13 mouse cellular contexts compared by ENCODE assay signal in the genomic region with DNA sequence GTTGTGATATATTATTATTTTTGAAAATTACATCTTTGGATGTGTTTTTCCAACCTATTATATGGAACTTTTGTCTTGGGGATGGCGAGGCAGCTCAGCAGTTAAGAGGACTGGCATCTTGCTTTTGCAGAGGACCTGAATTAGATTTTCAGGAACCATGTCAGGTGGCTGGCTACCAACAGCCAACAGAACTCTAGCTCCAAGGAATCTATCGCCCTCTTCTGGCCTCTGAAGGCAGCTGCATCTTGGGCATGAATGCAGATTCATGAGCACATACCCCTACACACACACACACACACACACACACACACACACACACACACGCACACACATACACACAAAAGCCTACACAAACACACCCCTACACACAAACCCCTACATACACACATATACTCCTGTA. TPM values are rescaled to one million over a fixed set of nuclear protein-coding genes. Genes with fewer than 3 reads are reported as not detected.
DNase-seq lines count a peak whose midpoint lies in the region; ATAC-seq and TF ChIP-seq lines count a peak whose summit lies in the region.
"Had no signal": no experiment of that assay in that cellular context is flagged by ENCODE, and none has a peak within 500 bp of the region (broad histone marks: within the 10 kb centered on the region; RNA-seq: fewer than 3 reads in every experiment).

No protein-coding gene starts in this region.

- no peaks in the 10 kb centered on the region for H3K36me3 ChIP-seq in heart, postnatal 0 days (replicated peaks; ENCODE audit: control insufficient read depth, insufficient read depth, low read length)
- no peaks in the 10 kb centered on the region for H3K36me3 ChIP-seq in lung, embryonic 14.5 days (ENCODE audit: insufficient read depth)
- H3K36me3 ChIP-seq in MEL (ENCODE audit: control insufficient read depth in 1 of 2, insufficient read depth in 2 of 2, low read length in 2 of 2) = no peaks in the 10 kb centered on the region
- H3K36me3 ChIP-seq: hindbrain, embryonic 15.5 days had no signal

- H3K4me2 ChIP-seq in heart, postnatal 0 days (ENCODE audit: low read depth, low read length) = no peak overlapping the region
- H3K4me2 ChIP-seq in lung, embryonic 14.5 days = no peak overlapping the region
- H3K4me2 ChIP-seq: hindbrain, embryonic 15.5 days had no signal

- no peaks in the 10 kb centered on the region for H3K4me1 ChIP-seq in heart, postnatal 0 days (ENCODE audit: control insufficient read depth, insufficient read depth)
- no peaks in the 10 kb centered on the region for H3K4me1 ChIP-seq in lung, embryonic 14.5 days (ENCODE audit: insufficient read depth)
- no peaks in the 10 kb centered on the region for H3K4me1 ChIP-seq in MEL (ENCODE audit: control insufficient read depth in 1 of 2, insufficient read depth in 2 of 2, low read length in 2 of 2)
- H3K4me1 ChIP-seq: hindbrain, embryonic 15.5 days had no signal

- no peaks in the 10 kb centered on the region for H3K9me3 ChIP-seq in heart, postnatal 0 days (replicated peaks; ENCODE audit: control insufficient read depth, low read length)
- H3K9me3 ChIP-seq in lung, embryonic 14.5 days (ENCODE audit: low read depth, low read length) = no peaks in the 10 kb centered on the region
- no peaks in the 10 kb centered on the region for H3K9me3 ChIP-seq in MEL (replicated peaks; ENCODE audit: insufficient read depth, low read length)
- H3K9me3 ChIP-seq: hindbrain, embryonic 15.5 days had no signal

- no peak overlapping the region for H3K4me3 ChIP-seq in heart, postnatal 0 days (ENCODE audit: low read depth, low read length)
- no peak overlapping the region for H3K4me3 ChIP-seq in lung, embryonic 14.5 days (ENCODE audit: low read depth, low read length)
- H3K4me3 ChIP-seq in MEL (ENCODE audit: control insufficient read depth in 1 of 2, insufficient read depth in 1 of 2, low read depth in 2 of 2, low read length in 2 of 2) = no peak overlapping the region
- H3K4me3 ChIP-seq: hindbrain, embryonic 15.5 days had no signal

- intact Hi-C loops in heart, postnatal 36 days (cut with DNase I) = no loop called here

- WGBS in heart, postnatal 0 days = 58% methylated on average over 3 of the region's 3 CpGs
- 54% methylated on average over 3 of the region's 3 CpGs for WGBS in lung, embryonic 14.5 days

- peaks cover 10% of the 10 kb centered on the region; the same call in 1 of the 2 replicates for H3K27me3 ChIP-seq in heart, postnatal 0 days (ENCODE audit: control insufficient read depth, insufficient read depth, low read length)
- H3K27me3 ChIP-seq in lung, embryonic 14.5 days (ENCODE audit: insufficient read depth, low read length) = no peaks in the 10 kb centered on the region
- H3K27me3 ChIP-seq in MEL (ENCODE audit: control insufficient read depth in 1 of 2, insufficient read depth in 2 of 2, low read length in 2 of 2) = no peaks in the 10 kb centered on the region
- H3K27me3 ChIP-seq: hindbrain, embryonic 15.5 days had no signal

- no peak for DNase-seq in heart, postnatal 0 days (ENCODE audit: low spot score)
- DNase-seq in heart, postnatal 36 days = no peak
- peak; percentile 49 for DNase-seq in lung, embryonic 14.5 days
- DNase-seq in lung, adult 18-20 months = no peak
- DNase-seq in MEL (ENCODE audit: low read depth, low spot score) = peak; percentile 5
- DNase-seq in forelimb bud, embryonic 11.5 days (ENCODE audit: low read depth, low spot score) = peak; percentile 31
- DNase-seq in urinary bladder, postnatal 10 days (ENCODE audit: low spot score) = no peak
- no peak for DNase-seq in spleen, postnatal 4 days (ENCODE audit: low spot score in 2 of 2)
- DNase-seq: gastrocnemius, postnatal 14 days; layer of hippocampus, adult 9-11 months; thymus, postnatal 25 days had no signal

- ATAC-seq in heart, postnatal 0 days (ENCODE audit: insufficient read depth, low read depth) = no peak
- no peak for ATAC-seq in lung, embryonic 14.5 days (ENCODE audit: insufficient read depth)

- H3K9ac ChIP-seq in heart, postnatal 0 days (replicated peaks; ENCODE audit: low read depth, low read length) = no peak overlapping the region
- H3K9ac ChIP-seq in lung, embryonic 14.5 days = no peak overlapping the region
- no peak overlapping the region for H3K9ac ChIP-seq in MEL (ENCODE audit: control insufficient read depth, low read depth, low read length, poor library complexity, severe bottlenecking)
- H3K9ac ChIP-seq: hindbrain, embryonic 15.5 days had no signal

- TF ChIP-seq EP300 in heart, postnatal 0 days (IDR thresholded peaks at IDR 0.05; ENCODE audit: low read depth) = no peak
- TF ChIP-seq EP300 in MEL (IDR thresholded peaks at IDR 0.05; ENCODE audit: low read depth in 1 of 2, low read length in 2 of 2) = no peak

- H3K79me2 ChIP-seq in MEL (ENCODE audit: control insufficient read depth, insufficient read depth, low read length, poor library complexity) = no peaks in the 10 kb centered on the region

- peak; percentile 12; the same call in 1 of the 2 replicates for TF ChIP-seq RAD21 in MEL (IDR thresholded peaks at IDR 0.05; ENCODE audit: low read depth, low read length)

- TF ChIP-seq CTCF in heart, postnatal 0 days (IDR thresholded peaks at IDR 0.05; ENCODE audit: low read depth) = peak; percentile 39
- TF ChIP-seq CTCF in lung, embryonic 14.5 days (IDR thresholded peaks at IDR 0.05; ENCODE audit: low read depth) = peak; percentile 61
- peak; percentile 4 to 40 (median 16); a peak in 3 of 6 replicates for TF ChIP-seq CTCF in MEL (IDR thresholded peaks at IDR 0.05 in 2 of 3, conservative IDR thresholded peaks at IDR 0.05 in 1 of 3; ENCODE audit: control insufficient read depth in 1 of 3, insufficient read depth in 1 of 3, low read depth in 2 of 3, low read length in 3 of 3, poor library complexity in 1 of 3, severe bottlenecking in 1 of 3)

- no peak for TF ChIP-seq POLR2A in MEL (IDR thresholded peaks at IDR 0.05; ENCODE audit: control insufficient read depth in 1 of 2, insufficient read depth in 1 of 2, low read depth in 1 of 2, low read length in 2 of 2, poor library complexity in 1 of 2)

- no peak overlapping the region for H3K27ac ChIP-seq in heart, postnatal 0 days (ENCODE audit: low read depth)
- H3K27ac ChIP-seq in lung, embryonic 14.5 days (ENCODE audit: low read depth) = no peak overlapping the region
- no peak overlapping the region for H3K27ac ChIP-seq in MEL (ENCODE audit: control insufficient read depth, low read depth, low read length)
- H3K27ac ChIP-seq: hindbrain, embryonic 15.5 days had no signal

TF ChIP-seq in MEL, 35 proteins besides CTCF, POLR2A, EP300 and RAD21:
- TF ChIP-seq SMC3 (IDR thresholded peaks at IDR 0.05; ENCODE audit: low read depth, low read length) = 0 out of 2 replicates have a peak, but pooled peaks have one; percentile 6
- no peak for TF ChIP-seq RCOR1 (IDR thresholded peaks at IDR 0.05; ENCODE audit: low read depth, low read length)
- TF ChIP-seq USF1 (IDR thresholded peaks at IDR 0.05; ENCODE audit: low read depth, low read length) = no peak
- TF ChIP-seq ETS1 (IDR thresholded peaks at IDR 0.05; ENCODE audit: low read depth, low read length) = no peak
- TF ChIP-seq ZNF384 (IDR thresholded peaks at IDR 0.05; ENCODE audit: low read depth, low read length) = no peak
- TF ChIP-seq KAT2A (conservative IDR thresholded peaks at IDR 0.05; ENCODE audit: low read depth, low read length) = no peak

RNA-seq across cellular contexts. Expression of a gene that starts 19.9 kb away (rescaled TPM):
- not detected in 2 replicates for total RNA-seq in heart, postnatal 0 days (2014; rRNA removed; ENCODE audit: low replicate concordance)
- not detected in 2 replicates for polyA plus RNA-seq in heart, postnatal 0 days (2015; fragmentation: Nextera tagmentation; extraction: Ambion mirVana)
- total RNA-seq in heart, postnatal 36 days (2021) = not detected
- not detected in 2 replicates for polyA plus RNA-seq in lung, embryonic 14.5 days (2014; fragmentation: Nextera tagmentation; extraction: Ambion mirVana)
- total RNA-seq in MEL (2012; rRNA removed) = not detected in 2 replicates
- not detected for polyA plus RNA-seq in MEL (2012; ENCODE audit: insufficient read depth in 1 of 2, insufficient read length in 2 of 2, low read depth in 1 of 2, low replicate concordance in 2 of 2, missing spikeins in 1 of 2)
- total RNA-seq: gastrocnemius, postnatal 14 days had no signal
- polyA plus RNA-seq: hindbrain, embryonic 15.5 days; liver, embryonic 16.5 days had no signal

Comparison
In these comparisons a context has a peak if more than half of its experiments do, and no peak if none do; other contexts are left out.
1. DNase-seq: peak in lung, embryonic 14.5 days (single experiment), MEL (single experiment) and forelimb bud, embryonic 11.5 days (single experiment); none in heart, postnatal 0 days (single experiment), heart, postnatal 36 days (0 of 2), lung, adult 18-20 months (0 of 2), urinary bladder, postnatal 10 days (single experiment) and spleen, postnatal 4 days (0 of 2).
2. Peak in every context shown above with its lines, with median percentiles within 50 percentile points of each other: CTCF ChIP-seq.